Mouse (Mus musculus): Measurements from ENCODE around the gene Slc25a26. TPM values are rescaled to one million over a fixed set of nuclear protein-coding genes. Genes with fewer than 3 reads are reported as not detected.

Slc25a26 gene
- polyA plus RNA-seq, 1 experiment from 2014 or later = 7.3 TPM

DNA sequence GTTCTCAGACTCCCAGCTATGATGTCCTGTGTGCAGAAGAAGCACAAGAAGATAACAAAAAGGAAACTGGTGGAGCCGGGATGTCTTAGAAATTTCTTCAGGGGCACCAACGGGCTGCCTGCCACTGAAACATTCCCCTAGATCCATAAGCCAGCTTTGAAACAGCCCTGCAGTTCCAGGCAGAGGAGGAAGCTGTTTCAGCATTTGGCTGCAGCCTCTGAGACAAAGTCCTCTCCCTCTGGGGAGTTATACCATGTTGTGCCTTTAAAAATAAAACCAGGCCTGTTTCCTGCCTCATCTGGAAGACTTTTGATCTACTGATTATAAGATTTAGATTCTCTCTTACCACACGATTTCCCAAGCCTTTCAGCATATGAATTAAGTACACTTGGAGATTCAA is 144.5 kb downstream of the Slc25a26 start:
- Histone ChIP-seq H3K36me3 (ENCODE audit: control insufficient read depth, insufficient read depth, low read length) (peaks cover 4% of the 10 kb centered on the region; the same call in 1 of the 2 replicates), H3K27me3 (replicated peaks; ENCODE audit: control insufficient read depth, insufficient read depth, low read length) (no peaks in the 10 kb centered on the region), H3K4me1 (replicated peaks; ENCODE audit: control insufficient read depth, insufficient read depth, low read length) (peaks cover 41% of the 10 kb centered on the region), H3K9me3 (ENCODE audit: control insufficient read depth, low read length) (no peaks in the 10 kb centered on the region), H3K27ac (ENCODE audit: low read depth) (no peak overlapping the region), H3K4me3 (ENCODE audit: low read depth, low read length) (no peak overlapping the region), H3K9ac (ENCODE audit: low read length) (no peak overlapping the region), H3K4me2 (ENCODE audit: low read length) (no peak overlapping the region)
- no peak for ATAC-seq (replicated peaks; ENCODE audit: low FRiP score, low TSS enrichment, low read depth)
- WGBS = 73% methylated on average over 3 of the region's 3 CpGs
- no peak for DNase-seq (ENCODE audit: low spot score)

DNA sequence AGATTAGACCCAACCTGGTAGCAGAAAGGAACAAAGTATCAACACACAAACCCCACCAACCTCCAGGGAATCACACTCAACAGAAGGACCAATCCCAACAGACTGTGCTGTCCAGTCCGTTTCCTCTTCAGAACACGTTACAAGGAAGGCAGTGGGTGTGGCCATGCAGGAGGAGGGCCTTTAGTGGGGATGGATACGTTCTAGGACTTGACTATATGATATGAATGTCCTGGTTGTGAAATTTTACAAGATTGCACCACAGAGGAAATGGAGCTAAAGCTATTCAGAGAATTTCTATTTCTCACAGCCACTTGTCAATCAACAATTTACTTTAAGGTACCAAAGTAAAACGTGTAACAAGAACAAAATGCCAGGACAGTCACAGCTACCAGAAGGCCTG is 145.6 kb downstream of the Slc25a26 start:
- Histone ChIP-seq H3K4me3 (ENCODE audit: low read depth, low read length) (no peak overlapping the region), H3K9ac (ENCODE audit: low read length) (no peak overlapping the region), H3K4me1 (replicated peaks; ENCODE audit: control insufficient read depth, insufficient read depth, low read length) (peaks cover 43% of the 10 kb centered on the region), H3K36me3 (ENCODE audit: control insufficient read depth, insufficient read depth, low read length) (peaks cover 4% of the 10 kb centered on the region; the same call in 1 of the 2 replicates), H3K9me3 (ENCODE audit: control insufficient read depth, low read length) (no peaks in the 10 kb centered on the region), H3K4me2 (ENCODE audit: low read length) (no peak overlapping the region), H3K27me3 (replicated peaks; ENCODE audit: control insufficient read depth, insufficient read depth, low read length) (no peaks in the 10 kb centered on the region), H3K27ac (ENCODE audit: low read depth) (no peak overlapping the region)
- ATAC-seq (replicated peaks; ENCODE audit: low FRiP score, low TSS enrichment, low read depth) = no peak
- DNase-seq (ENCODE audit: low spot score) = no peak
- WGBS = 46% methylated on average over 4 of the region's 4 CpGs

DNA sequence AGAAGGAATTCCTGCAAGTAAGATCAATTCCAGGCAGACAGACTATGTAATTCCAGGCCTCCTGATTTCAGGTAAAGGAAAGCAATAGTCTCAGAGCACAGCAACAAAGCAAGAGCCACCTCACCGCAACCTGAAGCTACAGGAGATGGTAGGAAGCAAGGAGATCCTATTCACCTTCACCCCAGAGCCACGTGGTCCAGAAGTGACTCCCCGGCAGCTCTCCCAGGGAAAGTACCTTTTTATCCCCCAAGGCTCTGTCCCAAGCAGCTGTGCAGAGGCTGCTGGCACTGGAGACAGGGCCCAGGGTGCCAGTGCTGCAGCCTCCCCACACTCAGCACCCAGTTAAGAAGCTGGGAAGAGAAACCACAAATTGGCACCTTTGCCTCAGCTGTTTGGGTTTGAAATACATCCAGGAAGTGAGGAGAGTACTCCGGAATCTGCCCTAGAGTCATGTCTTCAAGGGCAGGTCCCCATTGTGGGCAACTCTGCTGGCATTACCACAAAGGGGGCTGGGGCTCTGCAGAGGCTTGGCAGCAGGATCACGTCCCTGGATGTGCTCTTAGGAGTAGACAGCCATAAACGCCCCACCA is 146.2 kb downstream of the Slc25a26 start:
- Histone ChIP-seq H3K4me2 (ENCODE audit: low read length) (no peak overlapping the region), H3K9ac (ENCODE audit: low read length) (no peak overlapping the region), H3K36me3 (ENCODE audit: control insufficient read depth, insufficient read depth, low read length) (peaks cover 4% of the 10 kb centered on the region; the same call in 1 of the 2 replicates), H3K9me3 (ENCODE audit: control insufficient read depth, low read length) (no peaks in the 10 kb centered on the region), H3K27ac (ENCODE audit: low read depth) (no peak overlapping the region), H3K4me3 (ENCODE audit: low read depth, low read length) (no peak overlapping the region), H3K27me3 (replicated peaks; ENCODE audit: control insufficient read depth, insufficient read depth, low read length) (no peaks in the 10 kb centered on the region), H3K4me1 (replicated peaks; ENCODE audit: control insufficient read depth, insufficient read depth, low read length) (peaks cover 42% of the 10 kb centered on the region)
- DNase-seq (ENCODE audit: low spot score) = no peak
- ATAC-seq (replicated peaks; ENCODE audit: low FRiP score, low TSS enrichment, low read depth) = no peak
- 70% methylated on average over 6 of the region's 6 CpGs for WGBS

DNA sequence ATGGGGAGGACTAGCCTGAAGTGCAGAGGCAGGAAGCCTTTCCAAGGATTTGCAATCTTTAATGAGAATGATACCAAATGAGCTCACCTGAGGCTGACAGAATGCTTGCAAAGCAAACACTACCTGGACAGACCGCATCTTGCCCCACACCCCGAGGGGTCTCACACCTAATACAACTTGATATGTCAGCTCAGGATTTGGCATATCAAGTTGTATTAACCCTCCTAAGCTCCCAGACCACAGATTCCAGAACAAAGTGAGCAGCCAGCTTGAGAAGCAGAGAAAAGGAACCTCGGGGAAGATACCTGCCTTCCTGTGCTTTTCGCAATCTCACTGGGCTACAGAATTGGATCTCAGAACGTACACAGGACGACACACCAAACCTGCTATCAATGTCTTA is 146.8 kb downstream of the Slc25a26 start:
- Histone ChIP-seq H3K36me3 (ENCODE audit: control insufficient read depth, insufficient read depth, low read length) (peaks cover 4% of the 10 kb centered on the region; the same call in 1 of the 2 replicates), H3K4me2 (ENCODE audit: low read length) (no peak overlapping the region), H3K27ac (ENCODE audit: low read depth) (no peak overlapping the region), H3K9me3 (ENCODE audit: control insufficient read depth, low read length) (no peaks in the 10 kb centered on the region), H3K4me3 (ENCODE audit: low read depth, low read length) (no peak overlapping the region), H3K9ac (ENCODE audit: low read length) (no peak overlapping the region), H3K4me1 (replicated peaks; ENCODE audit: control insufficient read depth, insufficient read depth, low read length) (peaks cover 42% of the 10 kb centered on the region), H3K27me3 (replicated peaks; ENCODE audit: control insufficient read depth, insufficient read depth, low read length) (no peaks in the 10 kb centered on the region)
- DNase-seq (ENCODE audit: low spot score) = no peak
- ATAC-seq (replicated peaks; ENCODE audit: low FRiP score, low TSS enrichment, low read depth) = no peak
- WGBS = 79% methylated on average over 6 of the region's 6 CpGs

DNA sequence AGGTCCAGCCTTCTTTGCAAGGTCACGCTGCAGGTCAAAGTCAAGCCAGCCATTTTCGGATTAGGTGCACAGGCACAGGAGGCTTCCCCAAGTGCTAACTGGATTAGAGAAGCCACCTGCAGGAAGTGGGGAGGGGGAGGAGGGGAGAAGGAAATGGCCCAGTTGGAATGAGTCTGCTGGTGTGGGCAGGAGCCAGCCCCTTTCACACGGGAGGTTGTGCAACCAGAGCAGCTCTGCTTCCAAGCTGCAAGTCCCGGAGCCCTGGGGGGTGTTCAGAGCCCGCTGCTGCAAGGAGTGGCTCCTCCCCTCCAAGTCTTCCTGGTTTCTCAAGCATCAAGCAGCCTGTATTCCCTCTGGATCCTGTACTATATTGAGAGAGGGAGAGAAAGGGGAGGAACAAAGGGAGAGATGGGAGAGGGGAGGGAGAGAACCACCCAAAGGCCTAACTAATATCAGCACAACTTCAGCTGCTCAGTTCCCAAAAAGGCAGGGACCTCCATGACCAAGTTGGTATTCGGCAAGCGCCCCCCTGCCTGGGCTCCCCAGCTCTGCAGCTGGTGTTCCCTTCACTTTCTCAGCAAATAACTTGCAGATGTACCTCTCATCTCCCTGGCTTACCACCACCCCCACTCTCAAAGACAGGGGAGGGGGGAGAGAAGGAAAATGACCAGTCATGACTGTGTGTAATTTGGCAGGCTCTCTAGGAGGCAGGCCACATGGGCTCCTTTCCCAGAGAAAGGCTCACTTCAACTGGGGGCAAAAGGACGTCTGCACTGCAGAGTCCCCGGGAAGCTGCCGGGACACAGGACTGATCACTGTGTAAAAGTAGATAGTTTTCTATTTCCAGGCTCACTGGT is 147.7 kb downstream of the Slc25a26 start:
- ATAC-seq (replicated peaks; ENCODE audit: low FRiP score, low TSS enrichment, low read depth) = peak; percentile 56
- H3K27ac ChIP-seq (ENCODE audit: low read depth) = peak overlapping the region; percentile 34
- no peaks in the 10 kb centered on the region for H3K9me3 ChIP-seq (ENCODE audit: control insufficient read depth, low read length)
- H3K9ac ChIP-seq (ENCODE audit: low read length) = no peak overlapping the region
- peaks cover 11% of the 10 kb centered on the region; the same call in 1 of the 2 replicates for H3K36me3 ChIP-seq (ENCODE audit: control insufficient read depth, insufficient read depth, low read length)
- 0 out of 2 replicates have a peak overlapping the region, but pooled peaks have one; percentile 1 for H3K4me2 ChIP-seq (ENCODE audit: low read length)
- H3K4me1 ChIP-seq (replicated peaks; ENCODE audit: control insufficient read depth, insufficient read depth, low read length) = peaks cover 42% of the 10 kb centered on the region
- H3K4me3 ChIP-seq (ENCODE audit: low read depth, low read length) = no peak overlapping the region
- no peak for DNase-seq (ENCODE audit: low spot score)
- 21% methylated on average over 10 of the region's 10 CpGs for WGBS
- H3K27me3 ChIP-seq (replicated peaks; ENCODE audit: control insufficient read depth, insufficient read depth, low read length) = no peaks in the 10 kb centered on the region

DNA sequence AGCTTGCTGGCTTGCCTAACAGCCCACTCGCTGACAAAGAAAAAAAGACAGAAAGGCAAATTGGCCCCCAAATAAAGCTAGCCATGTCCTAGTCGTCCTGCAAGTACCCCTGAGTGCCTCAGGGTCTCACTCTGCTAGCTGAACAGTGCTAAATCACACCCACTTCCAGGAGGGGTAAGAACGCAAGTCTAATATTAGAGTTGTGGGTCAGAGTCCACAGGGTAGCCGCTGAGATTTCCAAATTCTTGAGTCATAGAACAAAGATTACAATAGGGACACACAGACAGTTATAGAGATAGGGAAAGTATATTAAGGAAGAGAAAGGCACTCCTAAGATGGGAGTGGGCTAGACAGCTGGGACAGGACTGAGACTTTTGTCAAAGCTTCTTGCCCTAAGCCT is 148.4 kb downstream of the Slc25a26 start:
- Histone ChIP-seq H3K9me3 (ENCODE audit: control insufficient read depth, low read length) (no peaks in the 10 kb centered on the region), H3K27ac (ENCODE audit: low read depth) (peak overlapping the region; percentile 34), H3K27me3 (replicated peaks; ENCODE audit: control insufficient read depth, insufficient read depth, low read length) (no peaks in the 10 kb centered on the region), H3K4me3 (ENCODE audit: low read depth, low read length) (no peak overlapping the region), H3K4me2 (ENCODE audit: low read length) (no peak overlapping the region), H3K36me3 (ENCODE audit: control insufficient read depth, insufficient read depth, low read length) (peaks cover 18% of the 10 kb centered on the region; the same call in 1 of the 2 replicates), H3K9ac (ENCODE audit: low read length) (no peak overlapping the region), H3K4me1 (replicated peaks; ENCODE audit: control insufficient read depth, insufficient read depth, low read length) (peaks cover 42% of the 10 kb centered on the region)
- 48% methylated on average over 4 of the region's 4 CpGs for WGBS
- ATAC-seq (replicated peaks; ENCODE audit: low FRiP score, low TSS enrichment, low read depth) (no peak), DNase-seq (ENCODE audit: low spot score) (no peak)

DNA sequence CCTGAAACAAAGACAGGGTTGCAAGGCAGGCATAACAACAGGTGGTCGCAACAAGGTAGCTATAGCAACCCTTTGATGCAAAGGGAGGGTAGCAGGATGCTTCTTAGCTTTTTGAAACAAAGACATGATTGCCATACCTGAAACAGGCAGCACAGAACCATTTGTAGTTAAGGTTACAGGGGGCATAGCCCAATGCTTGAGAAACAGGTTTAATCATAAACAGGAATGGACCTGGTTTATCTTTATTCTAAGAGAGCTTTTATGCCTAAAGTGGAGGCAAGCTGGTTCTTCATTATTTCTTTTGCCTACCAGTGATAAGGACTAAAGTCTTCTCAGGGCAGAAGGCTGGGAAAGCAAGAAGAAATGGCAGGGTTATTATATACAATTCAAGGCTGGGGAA is 149.5 kb downstream of the Slc25a26 start:
- Histone ChIP-seq H3K9me3 (ENCODE audit: control insufficient read depth, low read length) (no peaks in the 10 kb centered on the region), H3K4me2 (ENCODE audit: low read length) (no peak overlapping the region), H3K4me3 (ENCODE audit: low read depth, low read length) (no peak overlapping the region), H3K4me1 (replicated peaks; ENCODE audit: control insufficient read depth, insufficient read depth, low read length) (peaks cover 42% of the 10 kb centered on the region), H3K36me3 (ENCODE audit: control insufficient read depth, insufficient read depth, low read length) (peaks cover 29% of the 10 kb centered on the region), H3K27me3 (replicated peaks; ENCODE audit: control insufficient read depth, insufficient read depth, low read length) (no peaks in the 10 kb centered on the region), H3K27ac (ENCODE audit: low read depth) (no peak overlapping the region), H3K9ac (ENCODE audit: low read length) (no peak overlapping the region)
- WGBS = 92% methylated on average over 1 of the region's 1 CpGs
- DNase-seq (ENCODE audit: low spot score) = no peak
- no peak for ATAC-seq (replicated peaks; ENCODE audit: low FRiP score, low TSS enrichment, low read depth)

DNA sequence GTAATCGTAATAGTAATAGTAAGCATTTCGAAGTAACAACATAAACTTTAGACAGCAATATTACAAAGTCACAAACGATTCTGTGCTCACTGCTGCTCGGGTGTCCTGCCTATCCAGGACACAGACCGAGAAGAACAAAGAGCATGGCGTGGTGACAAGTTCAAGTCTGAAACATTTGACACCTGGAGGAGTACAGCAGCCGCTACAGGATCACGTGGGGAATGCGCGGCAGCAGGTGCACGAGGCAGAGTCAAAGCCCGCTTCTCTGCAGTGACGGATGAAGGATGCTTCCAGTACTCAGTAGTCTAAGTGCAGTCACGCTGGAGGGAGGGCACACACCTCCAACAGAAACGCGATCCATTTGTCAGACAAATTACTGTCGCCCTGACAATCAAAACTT is 151.4 kb downstream of the Slc25a26 start:
- Histone ChIP-seq H3K4me3 (ENCODE audit: low read depth, low read length) (no peak overlapping the region), H3K27me3 (replicated peaks; ENCODE audit: control insufficient read depth, insufficient read depth, low read length) (no peaks in the 10 kb centered on the region), H3K36me3 (ENCODE audit: control insufficient read depth, insufficient read depth, low read length) (peaks cover 38% of the 10 kb centered on the region), H3K4me2 (ENCODE audit: low read length) (no peak overlapping the region), H3K27ac (ENCODE audit: low read depth) (no peak overlapping the region), H3K9ac (ENCODE audit: low read length) (no peak overlapping the region), H3K4me1 (replicated peaks; ENCODE audit: control insufficient read depth, insufficient read depth, low read length) (peaks cover 40% of the 10 kb centered on the region), H3K9me3 (ENCODE audit: control insufficient read depth, low read length) (no peaks in the 10 kb centered on the region)
- DNase-seq (ENCODE audit: low spot score) (no peak), ATAC-seq (replicated peaks; ENCODE audit: low FRiP score, low TSS enrichment, low read depth) (no peak)
- WGBS = 81% methylated on average over 17 of the region's 17 CpGs

All from intestine, embryonic 14.5 days (tissue).